Mouse (Mus musculus) lung, adult 2 months (tissue): Measurements from ENCODE around the gene Scgb1b18.
"Not testable (repeated sequence)": the region's sequence is repeated elsewhere in the genome, so short reads cannot be mapped to it uniquely, and the experiment has no call there.

Experiments
- CTCF ChIP-seq: fragments of 200-500 bp; IDR thresholded peaks from 2 replicates; pipeline ENCODE4 v1.5.1; 2011; ENCODE audit warnings: mild to moderate bottlenecking, low read length, control low read depth; ENCODE audit not compliant: insufficient read depth
- POLR2A ChIP-seq: fragments of 200-500 bp; IDR thresholded peaks from 2 replicates; pipeline ENCODE4 v1.6.1; 2011; ENCODE audit warnings: low read depth, mild to moderate bottlenecking, control low read depth, low read length, borderline replicate concordance; ENCODE audit errors: extremely low read depth

GRCm38 (mm10) chr7:33185268-33185667 is at the start of gene Scgb1b18:
- not testable (repeated sequence) for TF ChIP-seq CTCF, POLR2A
